Mouse (Mus musculus): Measurements from ENCODE around the gene Krtdap. TPM values are rescaled to one million over a fixed set of nuclear protein-coding genes. Genes with fewer than 3 reads are reported as not detected.

The Krtdap gene
- polyA plus RNA-seq, 1 experiment from 2014 or later: 51.5 TPM

DNA sequence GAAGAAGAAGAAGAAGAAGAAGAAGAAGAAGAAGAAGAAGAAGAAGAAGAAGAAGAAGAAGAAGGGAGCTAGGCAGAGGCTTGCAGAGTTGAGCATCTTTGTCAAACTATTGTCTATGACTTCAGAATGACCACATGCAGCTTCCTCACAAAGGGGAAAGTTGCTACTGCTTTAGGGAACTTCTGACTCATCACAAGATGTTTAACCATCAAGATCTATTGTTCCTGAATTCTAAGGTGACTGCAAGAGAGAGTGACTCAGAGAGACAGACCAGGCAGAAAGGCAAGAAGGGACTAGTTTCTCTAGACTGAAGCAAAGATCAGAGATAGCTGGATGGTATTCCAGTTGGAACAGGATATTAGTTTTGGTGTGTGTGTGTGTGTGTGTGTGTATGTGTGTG, 7.2 kb downstream of the Krtdap start:
- no peak overlapping the region for H3K4me3 ChIP-seq
- ATAC-seq (ENCODE audit: low FRiP score, low read depth): no peak
- no peaks in the 10 kb centered on the region for H3K36me3 ChIP-seq
- H3K4me2 ChIP-seq (replicated peaks): no peak overlapping the region
- 0 out of 2 replicates have a peak, but pooled peaks cover under 1% of the 10 kb centered on the region for H3K9me3 ChIP-seq
- no peak overlapping the region for H3K27ac ChIP-seq
- no peaks in the 10 kb centered on the region for H3K27me3 ChIP-seq
- H3K9ac ChIP-seq: no peak overlapping the region
- no peaks in the 10 kb centered on the region for H3K4me1 ChIP-seq

GRCm38 (mm10) chr7:30796790-30797189, 9.1 kb downstream of the Krtdap start:
- H3K9me3 ChIP-seq: peaks cover 8% of the 10 kb centered on the region; the same call in 1 of the 2 replicates
- H3K27me3 ChIP-seq: no peaks in the 10 kb centered on the region
- H3K27ac ChIP-seq: no peak overlapping the region
- H3K9ac ChIP-seq: no peak overlapping the region
- no peak for ATAC-seq (ENCODE audit: low FRiP score, low read depth)
- no peak overlapping the region for H3K4me2 ChIP-seq (replicated peaks)
- H3K4me3 ChIP-seq: no peak overlapping the region
- WGBS: 88% methylated on average over 1 of the region's 1 CpGs
- H3K4me1 ChIP-seq: no peaks in the 10 kb centered on the region
- H3K36me3 ChIP-seq: no peaks in the 10 kb centered on the region

DNA sequence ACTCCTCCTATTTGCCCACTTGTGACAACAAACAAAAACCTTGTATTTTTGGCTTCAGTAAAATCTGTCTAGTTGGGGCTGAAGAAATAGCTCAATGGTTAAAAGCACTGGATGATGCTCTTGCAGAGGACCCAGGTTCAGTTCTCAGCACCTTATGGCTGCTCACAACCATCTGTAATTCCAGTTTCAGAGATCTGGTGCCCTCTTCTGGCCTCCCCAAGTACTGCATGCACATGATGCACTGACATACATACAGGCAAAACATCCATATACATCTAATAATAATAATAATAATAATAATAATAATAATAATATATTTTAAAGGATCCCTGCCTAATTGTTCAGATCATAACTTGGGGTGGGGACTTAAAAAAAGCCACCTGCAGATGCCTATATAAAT, 13.0 kb downstream of the Krtdap start:
- Histone ChIP-seq H3K4me3 (no peak overlapping the region), H3K27ac (no peak overlapping the region), H3K9me3 (peaks cover 8% of the 10 kb centered on the region; the same call in 1 of the 2 replicates), H3K4me1 (no peaks in the 10 kb centered on the region), H3K4me2 (replicated peaks) (no peak overlapping the region), H3K36me3 (no peaks in the 10 kb centered on the region), H3K27me3 (no peaks in the 10 kb centered on the region), H3K9ac (no peak overlapping the region)
- ATAC-seq (ENCODE audit: low FRiP score, low read depth): no peak

GRCm38 (mm10) chr7:30803256-30803655, 15.6 kb downstream of the Krtdap start:
- H3K27ac ChIP-seq: no peak overlapping the region
- ATAC-seq (ENCODE audit: low FRiP score, low read depth): no peak
- H3K4me1 ChIP-seq: no peaks in the 10 kb centered on the region
- H3K9ac ChIP-seq: no peak overlapping the region
- H3K4me3 ChIP-seq: no peak overlapping the region
- WGBS: 91% methylated on average over 3 of the region's 3 CpGs
- no peaks in the 10 kb centered on the region for H3K27me3 ChIP-seq
- H3K9me3 ChIP-seq: peaks cover 8% of the 10 kb centered on the region; the same call in 1 of the 2 replicates
- H3K36me3 ChIP-seq: no peaks in the 10 kb centered on the region
- H3K4me2 ChIP-seq (replicated peaks): no peak overlapping the region

DNA sequence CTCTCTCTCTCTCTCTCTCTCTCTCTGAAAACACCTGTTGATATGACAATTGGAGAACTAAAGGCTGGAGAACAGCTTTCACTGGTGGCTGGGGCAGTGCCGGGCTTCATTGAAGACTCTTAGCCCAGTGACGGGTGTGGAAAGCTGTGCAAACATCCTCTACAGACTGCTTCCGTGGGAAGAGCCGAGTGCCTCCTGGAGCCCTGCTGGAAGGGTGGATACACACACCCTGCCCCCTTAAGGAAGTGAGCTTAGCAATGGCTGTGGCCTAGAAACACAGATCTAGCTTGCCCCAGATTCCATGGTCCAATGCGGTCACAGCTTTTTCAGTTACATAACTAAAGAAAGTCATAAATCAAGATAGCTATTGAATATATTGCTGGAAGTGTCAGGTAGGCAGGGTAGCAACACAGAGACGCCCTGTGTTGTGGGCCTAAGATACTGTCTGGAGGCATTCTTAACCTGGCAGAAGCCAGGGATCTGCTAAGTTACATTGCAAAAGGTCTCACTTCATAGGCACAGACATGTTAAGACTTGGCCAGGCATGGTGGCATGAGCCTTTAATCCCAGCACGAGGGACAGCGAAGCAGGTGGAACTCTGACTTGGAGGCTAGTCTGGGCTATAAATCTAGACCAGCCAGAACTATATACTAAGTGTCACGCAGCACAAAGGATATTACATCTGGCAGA, 16.5 kb downstream of the Krtdap start:
- H3K27ac ChIP-seq: no peak overlapping the region
- 84% methylated on average over 9 of the region's 9 CpGs for WGBS
- ATAC-seq (ENCODE audit: low FRiP score, low read depth): no peak

GRCm38 (mm10) chr7:30805924-30806323, 18.2 kb downstream of the Krtdap start:
- WGBS: 51% methylated on average over 6 of the region's 6 CpGs
- H3K27ac ChIP-seq: no peak overlapping the region

More for the DNA sequence above, 16.5 kb downstream of the Krtdap start:
- H3K9ac ChIP-seq: no peak overlapping the region
- no peak overlapping the region for H3K4me2 ChIP-seq (replicated peaks)
- H3K4me3 ChIP-seq: no peak overlapping the region
- no peaks in the 10 kb centered on the region for H3K4me1 ChIP-seq
- H3K27me3 ChIP-seq: no peaks in the 10 kb centered on the region
- H3K36me3 ChIP-seq: no peaks in the 10 kb centered on the region
- H3K9me3 ChIP-seq: peaks cover 8% of the 10 kb centered on the region; the same call in 1 of the 2 replicates

GRCm38 (mm10) chr7:30810319-30810718, 22.6 kb downstream of the Krtdap start:
- Histone ChIP-seq H3K9ac (no peak overlapping the region), H3K4me1 (peaks cover 5% of the 10 kb centered on the region), H3K27me3 (no peaks in the 10 kb centered on the region), H3K36me3 (no peaks in the 10 kb centered on the region), H3K4me2 (replicated peaks) (no peak overlapping the region), H3K9me3 (no peaks in the 10 kb centered on the region), H3K27ac (no peak overlapping the region), H3K4me3 (no peak overlapping the region)
- no peak for ATAC-seq (ENCODE audit: low FRiP score, low read depth)
- 53% methylated on average over 6 of the region's 6 CpGs for WGBS

More at GRCm38 (mm10) chr7:30805924-30806323, 18.2 kb downstream of the Krtdap start:
- Histone ChIP-seq H3K9ac (no peak overlapping the region), H3K9me3 (no peaks in the 10 kb centered on the region), H3K36me3 (no peaks in the 10 kb centered on the region), H3K27me3 (no peaks in the 10 kb centered on the region), H3K4me2 (replicated peaks) (no peak overlapping the region), H3K4me1 (no peaks in the 10 kb centered on the region), H3K4me3 (no peak overlapping the region)
- no peak for ATAC-seq (ENCODE audit: low FRiP score, low read depth)

GRCm38 (mm10) chr7:30811757-30812290, 24.1 kb downstream of the Krtdap start:
- no peak overlapping the region for H3K9ac ChIP-seq
- H3K4me1 ChIP-seq: peaks cover 5% of the 10 kb centered on the region
- no peak overlapping the region for H3K27ac ChIP-seq
- H3K9me3 ChIP-seq: no peaks in the 10 kb centered on the region
- H3K4me2 ChIP-seq (replicated peaks): no peak overlapping the region
- no peak overlapping the region for H3K4me3 ChIP-seq
- H3K36me3 ChIP-seq: no peaks in the 10 kb centered on the region
- no peak for ATAC-seq (ENCODE audit: low FRiP score, low read depth)
- WGBS: 49% methylated on average over 9 of the region's 9 CpGs
- no peaks in the 10 kb centered on the region for H3K27me3 ChIP-seq

DNA sequence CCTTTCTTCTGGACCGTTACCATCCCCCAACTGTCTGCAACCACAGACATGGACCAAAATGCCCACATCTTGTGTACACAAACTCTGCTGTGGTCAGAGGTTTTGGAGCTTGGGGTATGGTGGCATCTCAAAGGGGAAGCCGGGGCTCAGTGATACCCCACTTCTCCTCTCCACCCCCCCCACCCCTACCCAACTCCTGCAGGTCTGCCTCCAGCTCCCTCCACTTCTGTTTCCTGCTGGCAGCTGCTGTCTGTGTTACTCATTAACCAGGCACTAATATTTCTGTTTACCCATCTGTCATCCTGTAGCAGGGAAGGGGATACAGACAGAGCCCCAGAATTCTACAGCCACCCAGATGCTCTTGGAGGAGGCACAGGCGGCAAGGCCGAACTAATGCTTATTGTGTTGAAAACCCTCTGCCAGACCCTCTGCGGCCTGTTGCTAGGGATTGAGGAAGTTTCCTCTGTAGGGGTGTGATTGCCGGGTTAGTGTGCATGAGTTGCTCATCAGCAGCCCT, 24.7 kb downstream of the Krtdap start:
- H3K27me3 ChIP-seq: no peaks in the 10 kb centered on the region
- no peaks in the 10 kb centered on the region for H3K36me3 ChIP-seq
- no peak overlapping the region for H3K27ac ChIP-seq
- H3K9ac ChIP-seq: no peak overlapping the region
- ATAC-seq (ENCODE audit: low FRiP score, low read depth): no peak
- H3K4me1 ChIP-seq: peaks cover 5% of the 10 kb centered on the region
- no peaks in the 10 kb centered on the region for H3K9me3 ChIP-seq
- WGBS: 58% methylated on average over 6 of the region's 6 CpGs
- H3K4me3 ChIP-seq: no peak overlapping the region
- H3K4me2 ChIP-seq (replicated peaks): no peak overlapping the region

DNA sequence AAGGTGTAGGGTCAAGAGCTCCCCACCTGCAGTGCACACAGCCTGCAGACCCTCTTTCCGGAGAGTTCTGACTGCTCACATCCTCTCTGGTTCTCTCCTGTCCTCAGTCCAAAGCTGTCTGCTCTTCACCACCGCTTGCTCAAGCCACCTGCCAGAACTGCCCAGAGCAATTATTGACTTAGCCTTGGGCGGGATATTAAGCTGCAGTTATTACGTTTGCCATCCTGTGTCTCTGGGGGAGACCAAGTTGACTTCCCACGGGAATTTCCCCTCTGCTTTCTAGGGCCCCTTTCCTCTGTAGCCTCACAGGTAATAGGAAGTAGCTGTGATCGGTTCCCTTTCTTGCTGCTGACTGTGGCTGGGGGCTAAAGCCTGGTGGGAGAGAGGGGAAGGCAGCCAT, 32.4 kb downstream of the Krtdap start:
- WGBS: 67% methylated on average over 6 of the region's 6 CpGs

GRCm38 (mm10) chr7:30820854-30821445, 33.3 kb downstream of the Krtdap start:
- Histone ChIP-seq H3K27me3 (no peaks in the 10 kb centered on the region), H3K9ac (no peak overlapping the region), H3K9me3 (no peaks in the 10 kb centered on the region), H3K36me3 (no peaks in the 10 kb centered on the region), H3K27ac (no peak overlapping the region), H3K4me2 (replicated peaks) (no peak overlapping the region), H3K4me1 (no peaks in the 10 kb centered on the region), H3K4me3 (no peak overlapping the region)
- 73% methylated on average over 7 of the region's 7 CpGs for WGBS
- no peak for ATAC-seq (ENCODE audit: low FRiP score, low read depth)

More for the DNA sequence above, 32.4 kb downstream of the Krtdap start:
- no peaks in the 10 kb centered on the region for H3K4me1 ChIP-seq
- H3K9me3 ChIP-seq: no peaks in the 10 kb centered on the region
- H3K36me3 ChIP-seq: no peaks in the 10 kb centered on the region
- H3K27ac ChIP-seq: no peak overlapping the region
- no peaks in the 10 kb centered on the region for H3K27me3 ChIP-seq
- H3K4me3 ChIP-seq: no peak overlapping the region
- no peak for ATAC-seq (ENCODE audit: low FRiP score, low read depth)
- no peak overlapping the region for H3K4me2 ChIP-seq (replicated peaks)
- no peak overlapping the region for H3K9ac ChIP-seq

- Histone ChIP-seq H3K27me3 (no peaks in the 10 kb centered on the region), H3K36me3 (no peaks in the 10 kb centered on the region), H3K4me2 (replicated peaks) (no peak overlapping the region), H3K4me1 (no peaks in the 10 kb centered on the region), H3K27ac (no peak overlapping the region), H3K4me3 (no peak overlapping the region), H3K9ac (no peak overlapping the region), H3K9me3 (no peaks in the 10 kb centered on the region)
- ATAC-seq (ENCODE audit: low FRiP score, low read depth): no peak
- 63% methylated on average over 5 of the region's 5 CpGs for WGBS
These were observed 33.8 kb downstream of the Krtdap start for GRCm38 (mm10) chr7:30821532-30821931.
